Mouse (Mus musculus): Measurements from ENCODE around the gene Ugt1a10.

DNA sequence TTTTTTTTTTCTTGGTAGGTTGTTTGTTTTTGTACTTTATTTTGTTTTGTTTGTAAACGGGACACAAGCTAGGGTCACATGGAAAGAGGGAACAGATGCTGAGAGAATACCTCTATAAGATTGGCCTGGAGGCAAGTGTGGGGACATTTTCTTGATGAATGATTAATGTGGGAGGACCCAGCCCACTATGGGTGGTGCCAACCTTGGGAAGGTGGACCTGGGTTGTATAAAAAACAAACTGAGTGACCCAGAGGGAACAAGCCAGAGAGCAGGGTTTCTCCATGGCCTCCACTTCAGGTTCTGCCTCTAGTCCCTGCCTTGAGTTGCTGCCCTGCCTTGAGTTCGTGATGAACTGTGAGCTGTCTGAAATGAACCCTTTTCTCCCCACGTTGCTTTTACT is 45.7 kb upstream of the Ugt1a10 start:
- TF ChIP-seq CTCF (IDR thresholded peaks at IDR 0.05; ENCODE audit: borderline replicate concordance, control insufficient read depth, extremely low read depth, insufficient read depth, low read length, poor library complexity) (no peak), POLR2A (IDR thresholded peaks at IDR 0.05; ENCODE audit: control insufficient read depth, extremely low read depth, insufficient read depth, low read length, poor library complexity) (no peak)
